Mouse (Mus musculus): ENCODE results near the gene Plekha6. TPM values are rescaled to one million over a fixed set of nuclear protein-coding genes. Genes with fewer than 3 reads are reported as not detected.
A peak's percentile ranks its signal among the peaks of the same experiment; 100 is the strongest.

Plekha6 gene
- polyA plus RNA-seq, 1 experiment from 2014 or later: 2.0 TPM

GRCm38 (mm10) chr1:133255776-133256175, 91.8 kb downstream of the Plekha6 start:
- Histone ChIP-seq H3K9ac (replicated peaks; ENCODE audit: low read length) (no peak overlapping the region), H3K27ac (replicated peaks; ENCODE audit: low read depth, low read length) (no peak overlapping the region), H3K27me3 (ENCODE audit: control insufficient read depth, insufficient read depth, low read length) (no peaks in the 10 kb centered on the region), H3K4me2 (ENCODE audit: low read depth, low read length) (no peak overlapping the region), H3K4me1 (ENCODE audit: control insufficient read depth, insufficient read depth, low read length) (peaks cover 6% of the 10 kb centered on the region; the same call in 1 of the 2 replicates), H3K9me3 (replicated peaks; ENCODE audit: control insufficient read depth, low read length) (no peaks in the 10 kb centered on the region), H3K4me3 (ENCODE audit: low read depth, low read length) (no peak overlapping the region), H3K36me3 (replicated peaks; ENCODE audit: control insufficient read depth, insufficient read depth, low read depth, low read length) (no peaks in the 10 kb centered on the region)
- ATAC-seq (replicated peaks; ENCODE audit: insufficient number of reproducible peaks, low FRiP score, low TSS enrichment, low read depth) (no peak), DNase-seq (ENCODE audit: low spot score) (peak; percentile 34)
- WGBS: 34% methylated on average over 5 of the region's 5 CpGs

- H3K4me2 ChIP-seq (ENCODE audit: low read depth, low read length): no peak overlapping the region
- H3K9me3 ChIP-seq (replicated peaks; ENCODE audit: control insufficient read depth, low read length): no peaks in the 10 kb centered on the region
- no peaks in the 10 kb centered on the region for H3K27me3 ChIP-seq (ENCODE audit: control insufficient read depth, insufficient read depth, low read length)
- ATAC-seq (replicated peaks; ENCODE audit: insufficient number of reproducible peaks, low FRiP score, low TSS enrichment, low read depth) (no peak), DNase-seq (ENCODE audit: low spot score) (no peak)
- H3K4me3 ChIP-seq (ENCODE audit: low read depth, low read length): no peak overlapping the region
- H3K4me1 ChIP-seq (ENCODE audit: control insufficient read depth, insufficient read depth, low read length): peaks cover 6% of the 10 kb centered on the region; the same call in 1 of the 2 replicates
- H3K36me3 ChIP-seq (replicated peaks; ENCODE audit: control insufficient read depth, insufficient read depth, low read depth, low read length): no peaks in the 10 kb centered on the region
- no peak overlapping the region for H3K27ac ChIP-seq (replicated peaks; ENCODE audit: low read depth, low read length)
- WGBS: 76% methylated on average over 8 of the region's 8 CpGs
- H3K9ac ChIP-seq (replicated peaks; ENCODE audit: low read length): no peak overlapping the region
Observed at GRCm38 (mm10) chr1:133256347-133256746, 92.3 kb downstream of the Plekha6 start.

DNA sequence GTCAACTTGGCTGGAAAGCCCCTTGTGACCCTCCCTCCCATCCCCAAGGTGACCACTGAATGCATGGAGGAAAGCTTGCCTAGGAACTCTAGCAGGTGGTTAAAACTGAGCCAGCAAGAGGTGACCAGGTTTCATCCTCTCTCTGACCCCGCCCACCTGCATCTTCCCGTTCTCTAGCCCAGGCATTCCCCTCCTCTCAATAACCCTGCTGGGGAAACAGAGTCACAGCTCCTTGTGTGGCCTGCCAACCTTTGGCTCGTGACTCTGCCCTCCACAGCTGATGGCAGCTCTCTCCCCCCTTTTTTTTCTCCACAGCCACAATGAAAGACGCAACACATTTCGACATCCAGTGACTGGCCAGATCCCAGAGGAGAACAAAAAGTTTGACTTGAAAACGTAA, 94.7 kb downstream of the Plekha6 start:
- Histone ChIP-seq H3K9me3 (replicated peaks; ENCODE audit: control insufficient read depth, low read length) (no peaks in the 10 kb centered on the region), H3K27ac (replicated peaks; ENCODE audit: low read depth, low read length) (no peak overlapping the region), H3K27me3 (ENCODE audit: control insufficient read depth, insufficient read depth, low read length) (no peaks in the 10 kb centered on the region), H3K4me3 (ENCODE audit: low read depth, low read length) (no peak overlapping the region), H3K4me1 (ENCODE audit: control insufficient read depth, insufficient read depth, low read length) (peaks cover 4% of the 10 kb centered on the region; the same call in 1 of the 2 replicates), H3K9ac (replicated peaks; ENCODE audit: low read length) (no peak overlapping the region), H3K36me3 (replicated peaks; ENCODE audit: control insufficient read depth, insufficient read depth, low read depth, low read length) (no peaks in the 10 kb centered on the region), H3K4me2 (ENCODE audit: low read depth, low read length) (no peak overlapping the region)
- WGBS: 64% methylated on average over 6 of the region's 6 CpGs
- DNase-seq (ENCODE audit: low spot score) (no peak), ATAC-seq (replicated peaks; ENCODE audit: insufficient number of reproducible peaks, low FRiP score, low TSS enrichment, low read depth) (no peak)

DNA sequence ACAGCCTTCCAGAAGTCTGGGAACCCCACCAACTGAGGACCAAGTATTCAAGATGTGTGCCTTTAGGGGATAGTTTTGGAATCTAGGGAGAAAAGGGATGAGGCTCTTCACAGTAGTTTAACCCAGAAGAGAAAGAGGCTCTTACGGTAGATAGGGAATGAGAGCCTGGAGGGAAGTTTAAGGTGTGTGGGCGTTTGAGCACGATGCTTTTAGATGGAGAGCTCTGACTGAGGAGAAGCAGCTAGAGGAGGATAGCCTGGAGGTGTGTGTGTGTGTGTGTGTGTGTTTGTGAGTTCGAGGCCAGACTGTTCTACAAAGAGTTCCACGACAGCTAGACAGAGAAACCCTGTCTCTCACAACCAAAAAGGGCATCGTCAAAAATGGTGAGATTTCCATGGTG, 98.6 kb downstream of the Plekha6 start:
- Histone ChIP-seq H3K9ac (replicated peaks; ENCODE audit: low read length) (no peak overlapping the region), H3K9me3 (replicated peaks; ENCODE audit: control insufficient read depth, low read length) (no peaks in the 10 kb centered on the region), H3K36me3 (replicated peaks; ENCODE audit: control insufficient read depth, insufficient read depth, low read depth, low read length) (no peaks in the 10 kb centered on the region), H3K4me1 (ENCODE audit: control insufficient read depth, insufficient read depth, low read length) (no peaks in the 10 kb centered on the region), H3K27me3 (ENCODE audit: control insufficient read depth, insufficient read depth, low read length) (no peaks in the 10 kb centered on the region), H3K27ac (replicated peaks; ENCODE audit: low read depth, low read length) (no peak overlapping the region), H3K4me3 (ENCODE audit: low read depth, low read length) (no peak overlapping the region), H3K4me2 (ENCODE audit: low read depth, low read length) (no peak overlapping the region)
- WGBS: 86% methylated on average over 6 of the region's 6 CpGs
- ATAC-seq (replicated peaks; ENCODE audit: insufficient number of reproducible peaks, low FRiP score, low TSS enrichment, low read depth) (no peak), DNase-seq (ENCODE audit: low spot score) (no peak)

GRCm38 (mm10) chr1:133263134-133263533, 99.1 kb downstream of the Plekha6 start:
- Histone ChIP-seq H3K4me2 (ENCODE audit: low read depth, low read length) (no peak overlapping the region), H3K4me3 (ENCODE audit: low read depth, low read length) (no peak overlapping the region), H3K27me3 (ENCODE audit: control insufficient read depth, insufficient read depth, low read length) (no peaks in the 10 kb centered on the region), H3K27ac (replicated peaks; ENCODE audit: low read depth, low read length) (no peak overlapping the region), H3K9me3 (replicated peaks; ENCODE audit: control insufficient read depth, low read length) (no peaks in the 10 kb centered on the region), H3K9ac (replicated peaks; ENCODE audit: low read length) (no peak overlapping the region), H3K4me1 (ENCODE audit: control insufficient read depth, insufficient read depth, low read length) (no peaks in the 10 kb centered on the region), H3K36me3 (replicated peaks; ENCODE audit: control insufficient read depth, insufficient read depth, low read depth, low read length) (no peaks in the 10 kb centered on the region)
- DNase-seq (ENCODE audit: low spot score): no peak
- 84% methylated on average over 7 of the region's 7 CpGs for WGBS
- no peak for ATAC-seq (replicated peaks; ENCODE audit: insufficient number of reproducible peaks, low FRiP score, low TSS enrichment, low read depth)

DNA sequence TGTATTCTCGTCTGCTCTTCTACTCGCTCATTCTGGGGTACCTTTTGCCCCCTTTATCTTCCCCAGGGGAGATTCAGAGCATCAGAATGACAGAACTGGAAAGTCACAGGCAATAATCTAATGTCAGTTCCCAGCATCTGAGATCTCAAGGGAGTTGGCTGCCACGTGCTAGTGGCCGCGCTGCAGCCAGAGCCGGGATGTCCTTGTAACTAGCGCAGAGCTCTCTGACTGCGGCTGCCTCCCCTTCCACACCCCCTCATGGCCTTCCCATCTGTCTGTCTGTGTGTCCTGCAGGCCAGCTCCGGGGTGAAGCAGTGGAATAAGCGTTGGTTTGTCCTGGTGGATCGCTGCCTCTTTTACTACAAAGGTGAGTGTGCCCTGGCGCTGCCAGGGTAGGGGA, 100.4 kb downstream of the Plekha6 start:
- Histone ChIP-seq H3K4me3 (ENCODE audit: low read depth, low read length) (no peak overlapping the region), H3K27ac (replicated peaks; ENCODE audit: low read depth, low read length) (no peak overlapping the region), H3K9me3 (replicated peaks; ENCODE audit: control insufficient read depth, low read length) (no peaks in the 10 kb centered on the region), H3K9ac (replicated peaks; ENCODE audit: low read length) (no peak overlapping the region), H3K36me3 (replicated peaks; ENCODE audit: control insufficient read depth, insufficient read depth, low read depth, low read length) (no peaks in the 10 kb centered on the region), H3K27me3 (ENCODE audit: control insufficient read depth, insufficient read depth, low read length) (no peaks in the 10 kb centered on the region), H3K4me1 (ENCODE audit: control insufficient read depth, insufficient read depth, low read length) (no peaks in the 10 kb centered on the region), H3K4me2 (ENCODE audit: low read depth, low read length) (no peak overlapping the region)
- ATAC-seq (replicated peaks; ENCODE audit: insufficient number of reproducible peaks, low FRiP score, low TSS enrichment, low read depth): no peak
- WGBS: 57% methylated on average over 12 of the region's 12 CpGs
- DNase-seq (ENCODE audit: low spot score): no peak

GRCm38 (mm10) chr1:133265114-133265766, 101.2 kb downstream of the Plekha6 start:
- no peak overlapping the region for H3K27ac ChIP-seq (replicated peaks; ENCODE audit: low read depth, low read length)
- no peak overlapping the region for H3K4me3 ChIP-seq (ENCODE audit: low read depth, low read length)
- H3K9ac ChIP-seq (replicated peaks; ENCODE audit: low read length): no peak overlapping the region
- no peaks in the 10 kb centered on the region for H3K9me3 ChIP-seq (replicated peaks; ENCODE audit: control insufficient read depth, low read length)
- 58% methylated on average over 11 of the region's 11 CpGs for WGBS
- no peak for ATAC-seq (replicated peaks; ENCODE audit: insufficient number of reproducible peaks, low FRiP score, low TSS enrichment, low read depth)
- H3K4me1 ChIP-seq (ENCODE audit: control insufficient read depth, insufficient read depth, low read length): 0 out of 2 replicates have a peak, but pooled peaks cover 3% of the 10 kb centered on the region
- no peaks in the 10 kb centered on the region for H3K36me3 ChIP-seq (replicated peaks; ENCODE audit: control insufficient read depth, insufficient read depth, low read depth, low read length)
- H3K27me3 ChIP-seq (ENCODE audit: control insufficient read depth, insufficient read depth, low read length): no peaks in the 10 kb centered on the region
- no peak for DNase-seq (ENCODE audit: low spot score)
- no peak overlapping the region for H3K4me2 ChIP-seq (ENCODE audit: low read depth, low read length)

DNA sequence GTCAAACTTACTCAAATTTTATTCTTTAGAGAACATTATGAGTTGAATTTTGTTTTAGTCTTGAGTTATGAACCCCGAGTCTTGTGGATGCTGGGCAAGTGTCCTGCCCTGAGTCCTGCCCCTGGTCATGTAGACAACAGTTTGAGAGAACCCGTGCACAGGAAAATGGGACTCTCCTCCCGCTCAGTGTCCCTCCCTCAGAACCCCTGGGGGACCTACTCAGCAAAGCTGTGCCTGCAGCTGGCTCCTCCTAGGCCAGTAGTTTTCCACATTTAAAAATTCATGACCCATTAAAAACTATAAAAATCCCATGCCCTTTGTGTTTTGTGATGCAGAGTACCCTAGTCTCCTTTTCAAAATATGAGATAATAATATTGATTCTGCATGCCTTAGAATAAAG, 103.1 kb downstream of the Plekha6 start:
- no peak for ATAC-seq (replicated peaks; ENCODE audit: insufficient number of reproducible peaks, low FRiP score, low TSS enrichment, low read depth)
- 50% methylated on average over 3 of the region's 3 CpGs for WGBS

More for the DNA sequence above, 103.1 kb downstream of the Plekha6 start:
- H3K4me3 ChIP-seq (ENCODE audit: low read depth, low read length): no peak overlapping the region
- no peak overlapping the region for H3K9ac ChIP-seq (replicated peaks; ENCODE audit: low read length)
- no peak overlapping the region for H3K4me2 ChIP-seq (ENCODE audit: low read depth, low read length)
- H3K27me3 ChIP-seq (ENCODE audit: control insufficient read depth, insufficient read depth, low read length): no peaks in the 10 kb centered on the region
- no peaks in the 10 kb centered on the region for H3K36me3 ChIP-seq (replicated peaks; ENCODE audit: control insufficient read depth, insufficient read depth, low read depth, low read length)
- DNase-seq (ENCODE audit: low spot score): no peak
- no peaks in the 10 kb centered on the region for H3K9me3 ChIP-seq (replicated peaks; ENCODE audit: control insufficient read depth, low read length)
- 0 out of 2 replicates have a peak, but pooled peaks cover 3% of the 10 kb centered on the region for H3K4me1 ChIP-seq (ENCODE audit: control insufficient read depth, insufficient read depth, low read length)
- no peak overlapping the region for H3K27ac ChIP-seq (replicated peaks; ENCODE audit: low read depth, low read length)
